In the genomic region with DNA sequence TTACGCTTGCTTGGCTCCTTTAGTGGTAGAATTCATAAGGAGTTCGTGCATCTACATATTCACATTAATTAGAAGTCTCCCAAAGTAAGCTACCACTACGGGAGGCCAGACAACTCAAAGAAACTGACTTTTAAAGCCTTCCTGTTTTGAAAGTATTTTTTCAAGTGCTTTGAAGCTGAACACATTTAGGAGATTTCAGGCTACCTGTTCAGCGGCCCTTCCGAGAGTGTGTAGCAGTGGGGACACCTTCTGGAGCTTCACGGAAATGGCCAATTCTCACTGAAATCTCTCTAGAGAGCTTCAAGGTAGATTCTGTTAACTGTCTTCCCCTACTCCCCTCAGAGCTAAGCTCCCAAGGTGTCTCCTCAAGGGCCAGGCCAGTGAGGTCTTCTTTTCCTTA, we compare ENCODE assay signal across 8 mouse cellular contexts.
DNase-seq lines count a peak whose midpoint lies in the region; ATAC-seq and TF ChIP-seq lines count a peak whose summit lies in the region.

No protein-coding gene starts in this region.

- no peaks in the 10 kb centered on the region for H3K27me3 ChIP-seq in kidney, embryonic 15.5 days
- 0 out of 2 replicates have a peak, but pooled peaks cover 3% of the 10 kb centered on the region for H3K27me3 ChIP-seq in heart, embryonic 12.5 days (replicated peaks)

- H3K4me2 ChIP-seq in kidney, embryonic 15.5 days: no peak overlapping the region
- H3K4me2 ChIP-seq in heart, embryonic 12.5 days: no peak overlapping the region

- H3K27ac ChIP-seq in kidney, embryonic 15.5 days: no peak overlapping the region
- H3K27ac ChIP-seq in ES-E14 (ENCODE audit: insufficient read depth, low read depth, low read length, poor library complexity, severe bottlenecking): no peak overlapping the region
- no peak overlapping the region for H3K27ac ChIP-seq in heart, embryonic 12.5 days (ENCODE audit: poor library complexity, severe bottlenecking)

- no peaks in the 10 kb centered on the region for H3K9me3 ChIP-seq in kidney, embryonic 15.5 days (replicated peaks)
- no peaks in the 10 kb centered on the region for H3K9me3 ChIP-seq in ES-E14 (ENCODE audit: control insufficient read depth, insufficient read depth, low read depth, low read length)
- H3K9me3 ChIP-seq in heart, embryonic 12.5 days (replicated peaks): no peaks in the 10 kb centered on the region

- 29% methylated on average over 6 of the region's 6 CpGs for WGBS in kidney, embryonic 15.5 days
- WGBS in heart, embryonic 12.5 days: 44% methylated on average over 6 of the region's 6 CpGs

- no peak for ATAC-seq in kidney, embryonic 15.5 days (replicated peaks; ENCODE audit: low FRiP score)
- no peak for ATAC-seq in heart, embryonic 12.5 days (ENCODE audit: insufficient number of reproducible peaks, low FRiP score)
- ATAC-seq in megakaryocyte, adult 5-6 weeks (ENCODE audit: poor library complexity, severe bottlenecking): no peak

- H3K36me3 ChIP-seq in kidney, embryonic 15.5 days: no peaks in the 10 kb centered on the region
- H3K36me3 ChIP-seq in ES-E14 (ENCODE audit: control insufficient read depth, insufficient read depth, low read length, poor library complexity, severe bottlenecking): no peaks in the 10 kb centered on the region
- no peaks in the 10 kb centered on the region for H3K36me3 ChIP-seq in heart, embryonic 12.5 days

- H3K4me3 ChIP-seq in kidney, embryonic 15.5 days (replicated peaks): no peak overlapping the region
- no peak overlapping the region for H3K4me3 ChIP-seq in ES-E14 (ENCODE audit: insufficient read depth in 1 of 2, low read depth in 1 of 2, low read length in 2 of 2, poor library complexity in 1 of 2, severe bottlenecking in 1 of 2)
- no peak overlapping the region for H3K4me3 ChIP-seq in heart, embryonic 12.5 days

- DNase-seq in kidney, adult 11 months: peak; percentile 10
- no peak for DNase-seq in ES-E14 (ENCODE audit: low read depth, low spot score)
- peak; percentile 75 for DNase-seq in cerebellum, adult 9-10 months
- peak; percentile 19 to 37 for DNase-seq in kidney, adult 8-10 months
- DNase-seq in retina, embryonic 14.5 days (ENCODE audit: low spot score): peak; percentile 74

- H3K9ac ChIP-seq in kidney, embryonic 15.5 days: no peak overlapping the region
- no peak overlapping the region for H3K9ac ChIP-seq in ES-E14 (ENCODE audit: insufficient read depth, low read depth, low read length, poor library complexity, severe bottlenecking)
- H3K9ac ChIP-seq in heart, embryonic 12.5 days: no peak overlapping the region

- in situ Hi-C loops in ES-E14 (cut with MboI; ENCODE audit: low sequenced_read_pairs in 2 of 2, unreplicated experiment in 2 of 2): no loop called here

- H3K4me1 ChIP-seq in kidney, embryonic 15.5 days: no peaks in the 10 kb centered on the region
- no peaks in the 10 kb centered on the region for H3K4me1 ChIP-seq in ES-E14 (ENCODE audit: control insufficient read depth in 2 of 2, insufficient read depth in 2 of 2, low read length in 2 of 2, poor library complexity in 1 of 2)
- no peaks in the 10 kb centered on the region for H3K4me1 ChIP-seq in heart, embryonic 12.5 days (replicated peaks)

TF ChIP-seq in ES-E14, 5 proteins besides CTCF, POLR2A, EP300 and RAD21:
- TF ChIP-seq ZNF384 (IDR thresholded peaks at IDR 0.05; ENCODE audit: low read depth, low read length): no peak
- TF ChIP-seq ZC3H11A (IDR thresholded peaks at IDR 0.05; ENCODE audit: borderline replicate concordance, low read depth, low read length): peak; percentile 22; the same call in 1 of the 2 replicates
